Mouse (Mus musculus): ENCODE results near the gene Rbpj.
A peak's percentile ranks its signal among the peaks of the same experiment; 100 is the strongest.
"Not testable (repeated sequence)": the region's sequence is repeated elsewhere in the genome, so short reads cannot be mapped to it uniquely, and the experiment has no call there.

Rbpj gene

GRCm38 (mm10) chr5:53670321-53670938 is 204.5 kb downstream of the Rbpj start:
- ATAC-seq (ENCODE audit: low TSS enrichment), result no peak

GRCm38 (mm10) chr5:53671507-53671906 is 205.6 kb downstream of the Rbpj start:
- ATAC-seq (ENCODE audit: low TSS enrichment), result no peak

GRCm38 (mm10) chr5:53672352-53672751 is 206.4 kb downstream of the Rbpj start:
- ATAC-seq (ENCODE audit: low TSS enrichment), result peak; percentile 83

GRCm38 (mm10) chr5:53673493-53674150 is 207.7 kb downstream of the Rbpj start:
- not testable (repeated sequence) for ATAC-seq (ENCODE audit: low TSS enrichment)

GRCm38 (mm10) chr5:53676671-53677070 is 210.7 kb downstream of the Rbpj start:
- no peak for ATAC-seq (ENCODE audit: low TSS enrichment)

- ATAC-seq (ENCODE audit: low TSS enrichment), result no peak
These were observed 212.2 kb downstream of the Rbpj start for GRCm38 (mm10) chr5:53678036-53678767.

GRCm38 (mm10) chr5:53679651-53680050 is 213.7 kb downstream of the Rbpj start:
- peak; percentile 96 for ATAC-seq (ENCODE audit: low TSS enrichment)

DNA sequence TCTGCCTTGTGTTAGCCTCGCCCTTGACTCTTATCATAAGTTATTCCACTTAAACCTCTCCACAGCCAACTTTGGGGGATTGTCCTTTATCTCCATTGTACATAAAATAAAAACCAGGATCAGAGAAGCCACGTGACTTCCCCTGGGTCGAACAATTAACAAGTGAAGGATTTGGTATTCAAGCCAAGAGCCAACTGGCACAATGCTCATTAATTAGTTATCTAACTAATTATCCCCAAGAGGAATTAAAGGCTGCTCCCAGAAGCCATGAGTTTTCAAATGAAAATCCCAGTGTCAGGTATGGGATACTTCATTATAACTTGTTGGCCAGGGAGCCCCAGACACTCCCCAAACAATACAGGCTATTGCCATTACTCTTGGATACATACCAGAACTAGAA is 218.0 kb downstream of the Rbpj start:
- no peak for ATAC-seq (ENCODE audit: low TSS enrichment)

- no peak for ATAC-seq (ENCODE audit: low TSS enrichment)
These were observed 218.5 kb downstream of the Rbpj start for GRCm38 (mm10) chr5:53684417-53684816.

- no peak for ATAC-seq (ENCODE audit: low TSS enrichment)
These were observed 219.7 kb downstream of the Rbpj start for GRCm38 (mm10) chr5:53685623-53686022.

GRCm38 (mm10) chr5:53686379-53686778 is 220.4 kb downstream of the Rbpj start:
- ATAC-seq (ENCODE audit: low TSS enrichment), result no peak

GRCm38 (mm10) chr5:53688326-53688725 is 222.4 kb downstream of the Rbpj start:
- no peak for ATAC-seq (ENCODE audit: low TSS enrichment)

GRCm38 (mm10) chr5:53691577-53691976 is 225.6 kb downstream of the Rbpj start:
- no peak for ATAC-seq (ENCODE audit: low TSS enrichment)

GRCm38 (mm10) chr5:53692100-53692499 is 226.1 kb downstream of the Rbpj start:
- ATAC-seq (ENCODE audit: low TSS enrichment), result no peak

DNA sequence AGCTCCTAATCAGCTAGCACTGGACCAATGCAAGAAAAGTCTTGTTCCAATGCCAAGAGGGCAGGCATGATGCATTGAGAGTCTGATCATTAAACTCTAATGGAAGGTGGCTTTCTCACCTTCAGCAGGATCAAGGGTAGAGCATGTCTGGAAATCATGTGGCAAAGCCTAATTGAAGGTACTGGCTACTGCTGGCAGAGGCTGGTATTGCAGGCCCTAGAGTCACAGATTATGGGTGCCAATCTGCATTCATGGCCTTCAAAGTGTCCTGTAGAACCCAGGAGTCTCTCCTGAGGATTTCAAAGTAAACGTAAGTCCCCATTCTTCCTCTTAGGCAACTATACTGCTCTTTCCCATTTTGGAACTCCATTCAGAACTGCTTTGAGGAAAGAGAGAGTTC is 226.7 kb downstream of the Rbpj start:
- ATAC-seq (ENCODE audit: low TSS enrichment), result no peak

- no peak for ATAC-seq (ENCODE audit: low TSS enrichment)
These were observed 230.7 kb downstream of the Rbpj start for GRCm38 (mm10) chr5:53696701-53697100.

DNA sequence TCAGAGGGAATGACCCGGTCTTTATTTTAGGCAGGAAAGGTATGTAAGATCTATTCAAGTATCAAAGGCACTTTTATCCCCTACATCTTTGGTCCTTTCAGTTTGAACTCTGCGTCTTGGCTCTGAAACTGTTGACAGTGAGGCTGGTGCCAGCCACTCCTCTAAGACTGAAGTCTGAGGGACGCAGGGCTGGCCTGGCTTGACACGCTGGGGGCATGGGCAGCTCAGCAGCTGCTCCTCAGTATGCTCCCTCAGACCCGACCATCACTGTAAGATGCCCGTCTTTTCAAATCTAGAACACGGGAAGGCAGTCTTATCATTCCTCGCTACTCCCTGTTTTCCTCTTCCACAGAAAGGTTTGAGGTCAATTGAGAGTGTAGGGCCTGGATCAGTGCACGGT is 231.8 kb downstream of the Rbpj start:
- ATAC-seq (ENCODE audit: low TSS enrichment), result no peak

GRCm38 (mm10) chr5:53702686-53703085 is 236.7 kb downstream of the Rbpj start:
- ATAC-seq (ENCODE audit: low TSS enrichment), result peak; percentile 44

Data from frontal cortex, adult (tissue).